Comparison of ENCODE assay signal across 8 mouse cellular contexts in the genomic region with DNA sequence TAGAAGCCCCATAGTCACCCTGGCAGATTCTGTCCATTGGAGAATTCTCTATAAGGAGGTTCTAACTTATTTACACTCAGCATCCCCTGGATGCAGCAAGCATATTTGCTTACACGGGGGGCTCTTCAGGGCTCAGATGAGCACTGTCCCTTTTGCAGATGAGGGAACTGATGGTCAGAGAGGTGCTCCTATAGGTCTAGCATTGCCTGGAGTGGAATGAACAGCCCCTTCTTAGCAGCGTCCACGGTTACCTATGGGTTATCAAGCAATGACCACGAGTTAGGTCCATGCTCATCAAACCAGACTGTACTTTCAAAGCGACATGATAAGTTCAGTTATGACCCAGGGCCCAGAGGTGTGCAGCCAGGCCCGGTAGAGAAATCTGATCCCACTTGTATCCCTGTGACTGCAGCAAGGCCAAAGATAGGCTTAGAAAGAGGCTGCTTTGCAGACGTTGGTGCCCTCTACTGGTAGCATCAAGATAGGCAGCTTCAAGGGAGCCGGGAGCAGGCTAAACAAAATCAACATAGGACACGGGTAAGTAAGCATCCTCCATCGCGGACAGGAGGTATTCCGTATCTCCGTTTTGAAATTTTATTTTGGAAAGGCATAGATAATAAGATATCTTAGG.
DNase-seq lines count a peak whose midpoint lies in the region; ATAC-seq and TF ChIP-seq lines count a peak whose summit lies in the region.
"Had no signal": no experiment of that assay in that cellular context is flagged by ENCODE, and none has a peak within 500 bp of the region (broad histone marks: within the 10 kb centered on the region; RNA-seq: fewer than 3 reads in every experiment).

No protein-coding gene starts in this region.

- H3K4me1 ChIP-seq in ES-E14 (ENCODE audit: control insufficient read depth in 2 of 2, insufficient read depth in 2 of 2, low read length in 2 of 2, poor library complexity in 1 of 2) = no peaks in the 10 kb centered on the region
- H3K4me1 ChIP-seq in embryonic facial prominence, embryonic 10.5 days = peaks cover 8% of the 10 kb centered on the region
- peaks cover 4% of the 10 kb centered on the region; the same call in 1 of the 2 replicates for H3K4me1 ChIP-seq in heart, embryonic 12.5 days (replicated peaks)
- no peaks in the 10 kb centered on the region for H3K4me1 ChIP-seq in lung, embryonic 16.5 days (replicated peaks; ENCODE audit: control insufficient read depth, insufficient read depth, low read length)
- H3K4me1 ChIP-seq: liver, embryonic 15.5 days had no signal

- 24% methylated on average over 13 of the region's 13 CpGs for WGBS in embryonic facial prominence, embryonic 10.5 days
- WGBS in heart, embryonic 12.5 days = 22% methylated on average over 13 of the region's 13 CpGs
- 19% methylated on average over 13 of the region's 13 CpGs for WGBS in lung, embryonic 16.5 days

- peaks cover 16% of the 10 kb centered on the region for H3K27me3 ChIP-seq in embryonic facial prominence, embryonic 10.5 days (replicated peaks; ENCODE audit: low read depth, poor library complexity, severe bottlenecking)
- H3K27me3 ChIP-seq in heart, embryonic 12.5 days (replicated peaks) = peaks cover 4% of the 10 kb centered on the region; the same call in 1 of the 2 replicates
- peaks cover 4% of the 10 kb centered on the region; the same call in 1 of the 2 replicates for H3K27me3 ChIP-seq in lung, embryonic 16.5 days (ENCODE audit: control insufficient read depth, insufficient read depth, low read depth, low read length)
- H3K27me3 ChIP-seq: liver, embryonic 15.5 days had no signal

- no peak overlapping the region for H3K4me3 ChIP-seq in ES-E14 (ENCODE audit: insufficient read depth in 1 of 2, low read depth in 1 of 2, low read length in 2 of 2, poor library complexity in 1 of 2, severe bottlenecking in 1 of 2)
- no peak overlapping the region for H3K4me3 ChIP-seq in embryonic facial prominence, embryonic 10.5 days
- H3K4me3 ChIP-seq in heart, embryonic 12.5 days = no peak overlapping the region
- H3K4me3 ChIP-seq in lung, embryonic 16.5 days (ENCODE audit: low read length) = no peak overlapping the region
- H3K4me3 ChIP-seq: liver, embryonic 15.5 days had no signal

- in situ Hi-C loops in ES-E14 (cut with MboI; ENCODE audit: low sequenced_read_pairs in 2 of 2, unreplicated experiment in 2 of 2) = loop anchor here in 1 of 2 experiments (25.0 kb wide), 1 partner anchor 327 kb away; no protein-coding TSS in a partner anchor

- no peaks in the 10 kb centered on the region for H3K9me3 ChIP-seq in ES-E14 (ENCODE audit: control insufficient read depth, insufficient read depth, low read depth, low read length)
- H3K9me3 ChIP-seq in embryonic facial prominence, embryonic 10.5 days = no peaks in the 10 kb centered on the region
- H3K9me3 ChIP-seq in heart, embryonic 12.5 days (replicated peaks) = no peaks in the 10 kb centered on the region
- H3K9me3 ChIP-seq in lung, embryonic 16.5 days (ENCODE audit: control insufficient read depth, low read length) = no peaks in the 10 kb centered on the region
- H3K9me3 ChIP-seq: liver, embryonic 15.5 days had no signal

- peak; percentile 63 for DNase-seq in ES-E14 (ENCODE audit: low read depth, low spot score)
- peak; percentile 73 for DNase-seq in adrenal gland, postnatal 10 days
- DNase-seq in embryonic facial prominence, embryonic 10.5 days (ENCODE audit: low spot score) = peak; percentile 83
- DNase-seq in kidney, postnatal 36 days = peak; percentile 35 to 70
- peak; percentile 73 to 82 for DNase-seq in right cerebral cortex, adult 2 months (ENCODE audit: low spot score in 2 of 2)

- H3K36me3 ChIP-seq in ES-E14 (ENCODE audit: control insufficient read depth, insufficient read depth, low read length, poor library complexity, severe bottlenecking) = no peaks in the 10 kb centered on the region
- H3K36me3 ChIP-seq in embryonic facial prominence, embryonic 10.5 days (replicated peaks) = no peaks in the 10 kb centered on the region
- no peaks in the 10 kb centered on the region for H3K36me3 ChIP-seq in heart, embryonic 12.5 days
- H3K36me3 ChIP-seq in lung, embryonic 16.5 days (ENCODE audit: control insufficient read depth, insufficient read depth, low read length) = no peaks in the 10 kb centered on the region
- H3K36me3 ChIP-seq: liver, embryonic 15.5 days had no signal

- peak; percentile 46; the same call in 1 of the 2 replicates for ATAC-seq in heart, embryonic 12.5 days (ENCODE audit: insufficient number of reproducible peaks, low FRiP score)
- peak; percentile 61; the same call in 1 of the 2 replicates for ATAC-seq in lung, embryonic 16.5 days (ENCODE audit: low read depth)

- H3K4me2 ChIP-seq in heart, embryonic 12.5 days = no peak overlapping the region
- no peak overlapping the region for H3K4me2 ChIP-seq in lung, embryonic 16.5 days (ENCODE audit: low read depth, low read length)
- H3K4me2 ChIP-seq: liver, embryonic 15.5 days had no signal

- H3K27ac ChIP-seq in ES-E14 (ENCODE audit: insufficient read depth, low read depth, low read length, poor library complexity, severe bottlenecking) = no peak overlapping the region
- H3K27ac ChIP-seq in embryonic facial prominence, embryonic 10.5 days (replicated peaks) = no peak overlapping the region
- H3K27ac ChIP-seq in heart, embryonic 12.5 days (ENCODE audit: poor library complexity, severe bottlenecking) = no peak overlapping the region
- no peak overlapping the region for H3K27ac ChIP-seq in lung, embryonic 16.5 days (ENCODE audit: low read length)
- H3K27ac ChIP-seq: liver, embryonic 15.5 days had no signal

- no peak overlapping the region for H3K9ac ChIP-seq in ES-E14 (ENCODE audit: insufficient read depth, low read depth, low read length, poor library complexity, severe bottlenecking)
- no peak overlapping the region for H3K9ac ChIP-seq in heart, embryonic 12.5 days
- no peak overlapping the region for H3K9ac ChIP-seq in lung, embryonic 16.5 days (ENCODE audit: low read length)
- H3K9ac ChIP-seq: liver, embryonic 15.5 days had no signal

TF ChIP-seq in ES-E14, 5 proteins besides CTCF, POLR2A, EP300 and RAD21:
- TF ChIP-seq ZC3H11A (IDR thresholded peaks at IDR 0.05; ENCODE audit: borderline replicate concordance, low read depth, low read length) (peak; percentile 21; the same call in 1 of the 2 replicates), MAFK (IDR thresholded peaks at IDR 0.05; ENCODE audit: insufficient read depth, low read depth, low read length) (no peak)
